Mouse (Mus musculus): ENCODE measurements around the gene Samsn1.

Gene Samsn1

GRCm38 (mm10) chr16:76022181-76022580 is at the start of gene Samsn1:
TSS of gene Samsn1 (minus strand) at chr16:76022281.
- no peak for DNase-seq

DNA sequence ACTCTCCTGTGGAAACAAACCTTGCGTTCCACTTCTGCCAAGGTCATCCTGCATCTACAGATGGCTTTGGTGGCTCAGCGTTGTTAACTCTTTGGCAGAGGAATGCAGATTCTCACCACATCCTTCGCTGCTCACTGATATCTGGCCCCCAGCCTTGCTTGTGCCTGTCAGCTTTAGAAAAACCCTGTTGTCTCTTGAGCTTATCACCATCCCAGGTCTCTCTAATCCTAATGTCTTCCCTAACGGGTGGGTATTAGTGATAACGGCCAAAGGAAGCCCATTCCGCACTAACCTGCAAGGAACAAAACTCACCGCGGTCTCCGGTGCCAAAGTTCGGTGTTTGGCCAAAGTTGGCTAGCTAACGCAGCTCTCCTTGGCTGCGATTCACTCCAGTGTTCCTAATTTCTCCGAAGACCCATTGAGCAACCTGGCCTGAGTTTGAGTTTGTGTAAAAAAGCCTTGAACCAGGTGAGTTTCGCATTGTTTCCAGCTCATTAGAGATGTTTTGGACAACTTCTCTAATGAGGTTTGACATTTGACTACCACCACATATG is 44.1 kb upstream of the Samsn1 start:
- DNase-seq, result peak in 1 of 2 experiments; percentile 1

DNA sequence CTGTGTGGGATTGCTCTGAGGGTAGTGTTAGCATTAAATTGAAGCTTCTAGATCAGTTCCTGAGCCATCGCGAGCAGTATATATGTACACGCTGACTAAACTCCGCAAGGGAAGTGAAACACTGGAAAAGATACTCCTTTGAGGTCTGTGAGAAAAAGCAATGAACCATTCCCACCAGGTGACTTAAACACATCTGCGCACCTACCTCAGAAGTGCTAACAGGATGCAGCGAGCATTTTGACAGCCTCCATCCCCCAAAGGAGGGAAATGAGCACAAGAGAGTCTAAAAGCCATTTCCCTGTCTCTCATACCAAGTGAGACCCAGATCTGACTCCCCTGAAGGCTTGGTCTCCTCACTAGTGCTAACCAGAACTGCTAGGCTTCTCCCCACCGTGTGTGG is 32.9 kb upstream of the Samsn1 start:
- no peak for DNase-seq

DNA sequence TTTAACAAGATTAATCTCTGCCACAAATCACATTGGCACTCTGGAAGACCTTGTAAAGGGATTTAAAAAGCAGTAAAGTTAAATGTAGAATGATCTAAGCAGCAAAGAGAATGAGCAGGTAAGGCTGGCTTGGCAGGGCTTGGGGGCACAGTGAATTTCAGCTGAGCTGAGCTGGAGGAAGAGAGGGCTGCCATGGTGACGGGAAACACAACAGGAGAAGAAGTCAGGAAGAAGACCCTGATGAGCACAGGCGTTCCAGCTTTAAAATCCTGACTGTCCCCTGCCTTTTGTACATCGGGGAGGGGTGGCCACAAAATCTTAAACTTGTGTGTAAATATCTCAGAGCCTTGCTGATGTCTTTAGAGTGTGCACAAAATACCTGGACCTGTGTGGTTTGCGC is 32.0 kb upstream of the Samsn1 start:
- no peak for DNase-seq

DNA sequence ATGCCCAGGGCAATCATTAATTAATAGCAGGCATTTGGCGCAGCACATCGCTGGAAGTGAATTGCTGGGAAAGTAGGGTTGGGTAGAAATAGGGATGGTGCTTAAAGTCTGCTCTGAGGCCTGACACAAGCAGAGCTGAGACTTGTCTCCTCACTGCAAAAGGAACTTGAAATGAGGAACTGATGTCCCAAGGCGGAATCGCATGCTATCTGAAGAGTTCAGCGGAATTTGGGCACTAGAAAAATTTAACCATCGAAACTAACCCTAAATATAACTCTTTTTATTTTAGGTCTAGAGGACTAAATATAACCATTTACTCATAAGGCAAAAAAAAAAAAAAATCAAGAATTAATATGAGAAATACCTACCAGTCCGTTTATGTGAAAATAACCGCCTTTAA is 31.5 kb upstream of the Samsn1 start:
- peak in 1 of 2 experiments; percentile 5 for DNase-seq

DNA sequence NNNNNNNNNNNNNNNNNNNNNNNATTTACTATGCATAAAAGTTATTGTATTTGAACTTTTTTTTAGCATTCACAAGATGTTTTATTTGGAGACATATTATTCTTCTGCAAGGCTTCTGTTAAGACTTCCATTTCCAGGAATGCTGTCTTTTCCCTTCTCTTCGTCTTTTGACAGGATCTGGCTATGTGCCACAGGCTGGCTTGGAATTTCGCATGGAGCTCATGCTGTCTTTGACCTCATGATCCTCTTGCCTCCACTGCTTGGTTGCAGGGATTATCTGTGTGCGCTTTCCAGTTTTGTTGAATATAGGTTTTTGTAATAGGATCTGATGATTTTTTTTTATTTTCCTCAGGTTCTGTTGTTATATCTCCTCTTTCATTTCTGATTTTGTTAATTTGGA is 25.0 kb upstream of the Samsn1 start:
- no peak for DNase-seq

DNA sequence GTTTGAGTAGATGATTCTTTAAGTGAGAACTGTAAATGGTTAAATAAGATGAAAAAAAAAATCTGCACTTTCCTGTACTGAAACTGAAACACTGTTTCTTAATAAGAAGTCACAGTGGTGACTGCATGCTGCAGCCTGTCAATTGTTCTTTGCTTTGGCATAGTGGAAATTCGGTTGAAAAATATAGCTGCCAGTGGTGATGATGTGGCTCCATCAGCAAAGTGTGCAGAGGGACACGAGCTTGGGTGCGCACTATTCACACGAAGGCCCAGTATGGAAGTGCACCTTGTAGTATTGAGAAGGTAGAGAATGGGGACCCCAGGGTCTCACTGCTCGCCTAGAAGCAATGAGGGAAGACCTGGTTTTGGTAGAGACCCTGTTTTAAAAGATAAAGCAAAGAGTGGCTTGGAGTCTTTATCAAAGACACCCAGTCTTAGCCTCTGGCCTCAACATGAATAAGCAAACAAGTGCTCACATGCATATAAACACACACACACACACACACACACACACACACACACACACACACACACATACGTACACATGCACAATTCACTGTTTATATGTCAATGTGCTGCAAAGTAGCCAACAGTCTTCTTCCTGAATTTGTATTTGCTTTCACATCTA is 18.4 kb upstream of the Samsn1 start:
- no peak for DNase-seq

DNA sequence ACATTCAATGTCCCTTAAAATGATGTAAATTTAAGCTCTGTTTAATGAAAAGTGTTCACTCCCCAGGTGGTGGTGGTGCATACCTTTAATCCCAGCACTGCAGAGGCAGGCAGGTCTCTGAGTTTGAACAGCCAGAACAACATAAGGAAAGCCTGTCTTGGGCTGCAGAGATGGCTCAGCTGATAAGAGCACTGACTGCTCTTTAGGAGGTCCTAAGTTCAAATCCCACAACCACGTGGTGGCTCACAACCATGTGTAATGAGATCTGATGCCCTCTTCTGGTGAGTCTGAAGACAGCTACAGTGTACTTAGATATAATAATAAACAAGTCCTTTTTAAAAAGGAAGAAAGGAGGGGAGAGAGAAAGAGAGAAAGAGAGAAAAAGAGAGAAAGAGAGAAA is 2.9 kb downstream of the Samsn1 start:
- no peak for DNase-seq

DNA sequence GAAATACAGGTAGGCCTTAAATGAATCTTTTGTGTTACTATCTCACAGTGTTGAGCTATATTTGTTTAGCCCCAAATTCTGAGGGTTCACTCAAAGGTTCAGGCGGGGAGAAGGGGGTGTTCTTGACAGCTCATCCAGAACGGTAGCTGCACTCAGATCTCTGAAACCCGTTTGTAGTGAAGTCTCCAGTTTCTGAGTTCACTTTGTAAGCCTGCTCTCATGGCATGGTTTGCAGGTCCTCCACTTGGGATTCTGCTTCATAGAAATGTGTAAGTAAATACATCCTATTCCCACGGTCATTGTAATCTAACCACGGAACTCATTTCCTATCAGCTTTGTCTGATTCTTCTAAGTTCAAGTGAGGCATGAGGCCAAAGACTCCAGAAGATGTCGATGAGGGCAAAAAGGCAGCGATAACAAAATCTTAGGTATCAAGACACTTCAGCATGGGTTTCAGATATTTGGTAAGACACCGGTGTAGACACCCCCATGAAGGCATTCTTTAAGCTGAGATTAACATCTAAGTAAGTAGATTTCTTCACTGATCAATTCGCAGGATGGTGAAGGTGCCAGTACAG is 18.2 kb downstream of the Samsn1 start:
- no peak for DNase-seq

GRCm38 (mm10) chr16:76002870-76003572 is 19.1 kb downstream of the Samsn1 start:
- no peak for DNase-seq

- DNase-seq, result no peak
Measured at GRCm38 (mm10) chr16:76002287-76002686, 19.8 kb downstream of the Samsn1 start.

DNA sequence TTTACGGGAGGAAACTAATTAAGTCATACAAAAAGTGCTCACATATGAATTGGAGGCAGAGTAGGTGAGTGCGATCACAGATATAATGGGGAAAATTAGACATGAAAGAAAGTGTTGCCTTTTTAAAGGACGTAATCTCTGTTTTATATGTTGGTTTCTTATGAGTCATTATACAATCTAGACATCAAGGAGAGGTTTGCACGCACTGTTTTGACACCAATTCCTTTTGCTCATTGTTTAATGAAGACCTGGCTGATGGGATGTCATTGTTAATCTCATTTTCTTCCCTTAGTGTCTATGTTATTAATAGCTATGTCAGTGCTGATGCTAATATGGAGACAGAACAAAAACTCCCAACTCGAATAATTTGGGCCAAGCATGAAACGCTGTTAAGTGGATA is 20.3 kb downstream of the Samsn1 start:
- no peak for DNase-seq

GRCm38 (mm10) chr16:76000127-76000526 is 22.0 kb downstream of the Samsn1 start:
- no peak for DNase-seq

GRCm38 (mm10) chr16:75990173-75990572 is 31.9 kb downstream of the Samsn1 start:
- no peak for DNase-seq

- DNase-seq, result no peak
Measured at GRCm38 (mm10) chr16:75983831-75984230, 38.2 kb downstream of the Samsn1 start.

DNA sequence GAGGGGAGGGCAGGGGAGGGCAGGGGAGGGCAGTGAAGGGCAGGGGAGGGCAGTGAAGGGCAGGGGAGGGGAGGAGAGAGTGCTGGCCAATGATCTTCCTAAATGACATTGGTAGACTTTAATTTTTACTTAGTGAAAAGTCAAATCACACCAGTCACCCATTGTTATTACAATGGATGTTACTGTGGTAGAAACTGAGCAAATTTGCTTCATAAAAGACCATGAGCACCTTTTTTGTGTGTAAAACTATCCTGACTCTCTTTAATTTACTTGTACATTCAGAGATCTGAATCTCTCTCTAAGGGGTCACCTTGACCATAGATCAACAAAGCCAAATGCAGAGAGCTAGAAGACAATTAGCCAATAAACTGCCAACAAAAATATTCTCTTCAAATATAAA is 42.7 kb downstream of the Samsn1 start:
- no peak for DNase-seq

- DNase-seq, result peak in 1 of 2 experiments; percentile 1
Measured at GRCm38 (mm10) chr16:75977798-75978197, 44.3 kb downstream of the Samsn1 start.

- no peak for DNase-seq
Measured at GRCm38 (mm10) chr16:75975682-75976332, 46.3 kb downstream of the Samsn1 start.

DNA sequence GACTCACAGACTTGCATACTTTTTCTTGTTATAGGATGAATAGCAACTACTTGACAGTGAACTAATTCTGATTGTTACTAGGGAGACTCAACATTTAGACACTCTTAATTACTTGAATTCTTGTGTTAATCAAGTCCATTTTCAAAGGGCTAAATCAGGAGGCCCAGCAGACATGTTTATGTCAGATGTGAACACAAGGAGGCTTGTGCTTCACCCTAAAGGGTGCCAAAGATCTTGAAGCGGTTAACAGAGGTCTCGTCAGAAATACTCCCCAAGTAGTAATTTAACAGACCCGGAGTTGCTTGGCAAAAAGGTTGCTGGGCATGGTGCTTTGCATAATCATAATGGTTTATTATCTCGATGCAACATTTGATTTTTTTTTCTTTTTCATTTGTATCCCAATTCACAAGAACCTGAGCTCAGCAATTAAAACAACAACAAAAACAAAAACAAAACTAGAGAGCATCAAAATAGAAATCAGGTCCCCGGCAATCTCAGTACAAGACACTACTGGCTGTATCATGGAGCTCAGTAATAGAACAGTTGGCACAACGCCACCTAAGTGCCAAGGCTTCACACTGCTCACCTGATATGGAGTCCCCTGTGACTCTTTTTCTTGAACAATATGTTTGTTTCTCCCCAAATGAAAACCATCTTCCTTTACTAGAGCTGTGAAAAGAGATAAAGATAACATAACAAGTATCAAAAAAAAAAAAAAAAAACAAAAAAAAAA is 51.6 kb downstream of the Samsn1 start:
- DNase-seq, result no peak

DNA sequence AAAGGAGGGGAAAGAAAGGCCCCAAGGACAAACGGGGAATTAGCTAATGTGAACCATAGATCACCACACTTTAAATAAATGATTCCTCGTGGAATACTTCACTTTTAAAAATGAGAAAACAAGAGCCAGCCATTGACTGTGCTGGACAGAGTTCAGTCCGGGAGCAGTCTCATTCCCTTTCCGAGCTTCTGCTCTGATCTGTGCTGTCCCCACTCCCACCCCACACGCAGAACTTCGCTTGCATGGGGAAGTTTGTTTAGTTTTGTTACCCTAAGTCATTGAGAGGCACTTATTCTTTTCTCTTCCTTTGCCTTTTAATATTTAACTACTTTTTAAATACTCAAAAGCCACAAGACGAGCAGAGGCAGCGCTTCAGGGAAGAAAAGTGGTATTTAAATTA is 60.1 kb downstream of the Samsn1 start:
- peak; percentile 13 to 16 for DNase-seq

- no peak for DNase-seq
Measured at GRCm38 (mm10) chr16:75961487-75961886, 60.6 kb downstream of the Samsn1 start.

GRCm38 (mm10) chr16:75961036-75961435 is 61.0 kb downstream of the Samsn1 start:
- DNase-seq, result peak; percentile 46 to 47

- no peak for DNase-seq
Measured at GRCm38 (mm10) chr16:75933357-75933756, 88.7 kb downstream of the Samsn1 start.

All from lung, adult 18-20 months (tissue).